Mouse (Mus musculus) liver, adult 10 weeks (tissue): ENCODE measurements around the gene Olfr670. TPM values are rescaled to one million over a fixed set of nuclear protein-coding genes. Genes with fewer than 3 reads are reported as not detected.

ENCODE experiments used
- polyA plus RNA-seq: library from polyadenylated mRNA; stranded (reverse); fragments of 350-450 nt; fragmentation: Illumina TruSeq; extraction: RNeasy Lipid Tissue Mini Kit (QIAGEN cat#74804); gene quantifications from one replicate; pipeline ENCODE4 v1.2.3, GENCODE M21; 2014; ENCODE audit warnings: low read depth, low replicate concordance

Olfr670 gene
- polyA plus RNA-seq, result not detected

GRCm38 (mm10) chr7:104962520-104962919 lies at the start of gene Olfr670:
TSS of gene Olfr670 (minus strand) at chr7:104962620.

GRCm38 (mm10) chr7:105001929-105002328 lies 39.5 kb upstream of the Olfr670 start, which contains the start of gene Olfr672:
TSS of gene Olfr672 (minus strand) at chr7:105002029.

GRCm38 (mm10) chr7:104979026-104979425 lies 16.6 kb upstream of the Olfr670 start, which contains the start of gene Olfr671:
TSS of gene Olfr671 (minus strand) at chr7:104979126.

GRCm38 (mm10) chr7:104933940-104934339 lies 28.5 kb downstream of the Olfr670 start, which contains the start of gene Olfr669:
TSS of gene Olfr669 (plus strand) at chr7:104934240.

GRCm38 (mm10) chr7:104927957-104928356 lies 34.5 kb downstream of the Olfr670 start, which contains the start of gene Olfr668:
TSS of gene Olfr668 (minus strand) at chr7:104928057.

GRCm38 (mm10) chr7:104921382-104921781 lies 41.0 kb downstream of the Olfr670 start, which contains the start of gene Olfr667:
TSS of gene Olfr667 (minus strand) at chr7:104921482.

Other genes with a start within 250 kb of the Olfr670 start
- not detected for gene Usp17le, start 185.2 kb downstream of the Olfr670 start, polyA plus RNA-seq
- not detected for gene Usp17lb, start 120.0 kb downstream of the Olfr670 start, polyA plus RNA-seq
- gene Usp17la, start 105.6 kb downstream of the Olfr670 start, polyA plus RNA-seq, result not detected
- not detected for gene Olfr665, start 84.6 kb downstream of the Olfr670 start, polyA plus RNA-seq
- gene Olfr666, start 66.7 kb downstream of the Olfr670 start, polyA plus RNA-seq, result not detected
- not detected for gene Olfr667, start 41.1 kb downstream of the Olfr670 start, polyA plus RNA-seq
- gene Olfr668, start 34.6 kb downstream of the Olfr670 start, polyA plus RNA-seq, result not detected
- not detected for gene Olfr669, start 28.4 kb downstream of the Olfr670 start, polyA plus RNA-seq
- not detected for gene Olfr671, start 16.5 kb upstream of the Olfr670 start, polyA plus RNA-seq
- gene Olfr672, start 39.4 kb upstream of the Olfr670 start, polyA plus RNA-seq, result not detected
- not detected for gene Olfr675, start 65.8 kb upstream of the Olfr670 start, polyA plus RNA-seq
- gene Olfr676, start 70.1 kb upstream of the Olfr670 start, polyA plus RNA-seq, result not detected
- gene Olfr677, start 88.8 kb upstream of the Olfr670 start, polyA plus RNA-seq, result not detected
- gene Olfr678, start 101.9 kb upstream of the Olfr670 start, polyA plus RNA-seq, result not detected
- not detected for gene Olfr679, start 118.6 kb upstream of the Olfr670 start, polyA plus RNA-seq
- gene Olfr680-ps1, start 130.2 kb upstream of the Olfr670 start, polyA plus RNA-seq, result not detected
- gene Olfr681, start 154.2 kb upstream of the Olfr670 start, polyA plus RNA-seq, result not detected
- not detected for gene Olfr683, start 184.4 kb upstream of the Olfr670 start, polyA plus RNA-seq
- not detected for gene Olfr684, start 201.0 kb upstream of the Olfr670 start, polyA plus RNA-seq
- not detected for gene Olfr685, start 223.4 kb upstream of the Olfr670 start, polyA plus RNA-seq
- gene Olfr686, start 244.9 kb upstream of the Olfr670 start, polyA plus RNA-seq, result not detected